Mouse (Mus musculus) left cerebral cortex, adult 2 months (tissue): ENCODE measurements around the gene Dvl1. TPM values are rescaled to one million over a fixed set of nuclear protein-coding genes. Genes with fewer than 3 reads are reported as not detected.

Experiments
- DNase-seq, 2 experiments: peaks; one replicate each; pipeline ENCODE4 v3.0.0; 2021 to 2022; ENCODE audit warnings: low spot score in 2 of 2, mixed read lengths in 1 of 2; ENCODE audit errors: extremely low spot score in 1 of 2
- H3K27ac ChIP-seq: fragments of 200-600 bp; 2 replicates; pipeline ENCODE4 v1.8.1; 2022
- H3K4me3 ChIP-seq: fragments of 200-600 bp; 2 replicates; pipeline ENCODE4 v1.8.1; 2022
- CTCF ChIP-seq: fragments of 200-600 bp; IDR thresholded peaks from 2 replicates; pipeline ENCODE4 v1.8.1; 2022; ENCODE audit warnings: antibody characterized with exemption, mild to moderate bottlenecking, moderate library complexity
- intact Hi-C: fragments of 180-260 bp; cut with DNase I; formaldehyde crosslinking; loops from one replicate; pipeline ENCODE4 v1.15.1; 2025
- total RNA-seq, 2 experiments: library from RNA; stranded (reverse); gene quantifications; 2 replicates each; pipeline ENCODE4 v1.2.3; 2021

Dvl1 gene
- total RNA-seq, 2 experiments from 2014 or later: 94.0 to 96.3 TPM

DNA sequence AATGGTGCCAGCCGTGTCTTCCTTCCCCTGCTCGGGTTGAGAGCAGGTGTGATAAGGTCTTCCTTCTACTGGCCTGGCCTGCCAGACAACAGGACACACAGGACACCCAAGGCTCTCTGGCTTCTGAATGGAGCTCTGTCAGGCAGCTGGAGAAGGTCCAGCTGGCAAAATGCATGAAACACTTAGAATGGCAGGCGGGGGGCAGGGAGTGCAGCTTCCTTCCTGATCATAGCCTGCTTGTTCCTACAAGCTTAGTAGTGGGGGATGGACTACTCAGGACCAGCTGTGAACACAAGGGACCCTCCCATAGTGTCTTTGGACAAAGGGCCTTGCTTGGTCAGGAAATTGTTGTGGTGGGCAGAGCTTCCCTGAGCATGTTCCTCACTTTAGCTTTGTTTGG lies 54.0 kb downstream of the Dvl1 start:
- H3K27ac ChIP-seq: no peak overlapping the region; the same call in 1 of the 2 replicates
- no peak for TF ChIP-seq CTCF
- intact Hi-C loops: no loop called here

DNA sequence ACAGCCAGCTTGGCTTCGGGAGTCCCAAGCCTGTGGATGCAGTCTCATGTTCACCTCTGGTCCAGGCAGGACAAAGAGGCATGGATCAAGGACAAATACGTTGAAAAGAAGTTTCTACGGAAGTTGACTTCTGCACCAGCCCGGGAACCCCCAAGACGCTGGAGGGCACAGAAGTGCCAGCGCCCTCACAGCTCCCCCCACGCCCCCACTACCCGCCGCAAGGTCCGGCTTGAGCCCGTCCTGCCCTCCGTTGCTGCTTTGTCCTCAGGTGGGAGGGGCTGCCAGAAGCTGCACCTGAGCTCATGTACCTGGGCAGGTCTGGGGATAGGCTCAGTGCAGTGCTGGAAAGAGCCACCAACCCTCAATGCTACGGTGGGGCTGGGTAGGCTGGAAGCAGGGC lies 56.0 kb downstream of the Dvl1 start:
- DNase-seq: peak in 1 of 2 experiments; percentile 8
- Histone ChIP-seq H3K4me3 (no peak overlapping the region), H3K27ac (no peak overlapping the region)
- intact Hi-C loops: no loop called here
- TF ChIP-seq CTCF: no peak

More for the DNA sequence above, 54.0 kb downstream of the Dvl1 start:
- peak in 1 of 2 experiments; percentile 42 for DNase-seq
- H3K4me3 ChIP-seq: no peak overlapping the region

DNA sequence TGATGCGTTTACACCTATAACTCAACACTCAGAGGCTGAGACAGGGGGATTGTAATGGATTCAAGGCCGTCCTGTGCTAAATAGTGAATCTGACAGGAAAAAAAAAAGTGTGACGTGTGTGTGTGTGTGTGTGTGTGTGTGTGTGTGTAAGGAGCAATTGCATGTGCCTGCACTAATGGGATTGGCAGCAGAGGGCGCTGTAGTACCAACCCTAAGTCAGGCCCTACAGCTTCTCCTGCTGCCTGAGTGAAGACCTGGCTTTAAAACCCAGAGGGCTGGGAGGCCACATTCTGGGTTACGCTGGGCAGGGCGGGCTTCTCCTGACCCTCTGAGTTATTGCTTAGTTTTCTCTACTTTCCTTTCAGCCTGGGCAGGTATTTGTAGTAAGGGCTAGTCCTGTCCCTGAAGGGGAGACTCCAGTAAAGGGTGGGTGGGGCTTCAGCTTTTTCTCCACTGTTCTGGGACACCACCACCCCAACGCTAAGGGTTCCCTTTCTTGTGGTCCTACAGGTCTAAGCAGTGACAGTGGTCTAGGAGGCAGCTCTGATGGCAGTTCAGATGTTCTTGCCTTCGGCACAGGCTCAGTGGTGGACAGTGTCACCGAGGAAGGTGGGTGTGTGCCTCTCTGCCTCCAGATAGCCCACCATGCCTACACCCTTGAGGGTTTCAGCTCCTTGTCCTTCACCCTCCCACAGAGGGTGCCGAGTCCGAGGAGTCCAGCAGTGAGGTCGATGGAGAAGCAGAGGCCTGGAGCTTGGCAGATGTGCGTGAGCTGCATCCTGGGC lies 57.3 kb downstream of the Dvl1 start:
- H3K4me3 ChIP-seq: no peak overlapping the region

DNA sequence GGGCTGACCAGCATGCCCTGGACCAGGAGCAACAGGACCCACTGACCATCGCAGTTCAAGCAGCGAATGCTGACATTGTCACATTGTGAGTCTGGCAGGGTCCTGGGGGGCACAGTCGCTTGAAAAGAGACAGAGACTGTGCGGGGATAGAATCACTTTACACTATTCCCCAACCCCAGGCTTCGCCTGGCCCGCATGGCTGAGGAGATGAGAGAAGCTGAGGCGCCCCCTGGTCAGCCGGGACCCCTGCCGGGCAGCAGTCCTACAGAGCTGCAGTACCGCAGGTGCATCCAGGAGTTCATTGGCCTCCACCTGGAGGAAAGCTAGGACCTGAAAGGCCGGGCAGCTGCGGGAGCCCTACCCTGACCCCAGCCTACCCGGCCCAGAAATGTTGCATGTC lies 58.4 kb downstream of the Dvl1 start:
- intact Hi-C loops: no loop called here
- Histone ChIP-seq H3K4me3 (no peak overlapping the region), H3K27ac (no peak overlapping the region)
- peak in 1 of 2 experiments; percentile 8 for DNase-seq
- TF ChIP-seq CTCF: no peak

More for the DNA sequence above, 57.3 kb downstream of the Dvl1 start:
- DNase-seq: peak; percentile 10
- peak; percentile 11 for TF ChIP-seq CTCF
- H3K27ac ChIP-seq: no peak overlapping the region
- intact Hi-C loops: no loop called here

DNA sequence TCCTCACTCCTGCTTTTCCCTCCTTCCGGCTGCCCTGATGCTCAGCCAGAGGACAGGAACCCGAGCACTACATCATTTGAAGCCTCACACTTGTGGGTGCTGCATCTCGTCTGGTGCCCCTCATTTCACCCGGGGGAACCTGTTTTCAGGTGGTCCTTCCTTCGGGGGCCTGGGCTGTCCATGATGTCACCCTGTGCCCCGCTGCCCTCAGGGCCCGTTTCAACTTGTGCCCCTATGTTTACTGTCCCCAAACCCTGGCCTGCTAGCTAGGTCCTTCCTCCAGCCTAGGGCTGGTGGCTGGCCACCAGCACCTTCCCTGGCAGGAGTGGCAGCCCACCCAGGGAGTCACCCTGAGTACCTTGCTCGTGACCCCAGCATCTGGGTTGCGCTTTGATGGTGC lies 58.9 kb downstream of the Dvl1 start:
- DNase-seq: peak in 1 of 2 experiments; percentile 9
- Histone ChIP-seq H3K4me3 (no peak overlapping the region), H3K27ac (no peak overlapping the region)
- no peak for TF ChIP-seq CTCF
- intact Hi-C loops: no loop called here

DNA sequence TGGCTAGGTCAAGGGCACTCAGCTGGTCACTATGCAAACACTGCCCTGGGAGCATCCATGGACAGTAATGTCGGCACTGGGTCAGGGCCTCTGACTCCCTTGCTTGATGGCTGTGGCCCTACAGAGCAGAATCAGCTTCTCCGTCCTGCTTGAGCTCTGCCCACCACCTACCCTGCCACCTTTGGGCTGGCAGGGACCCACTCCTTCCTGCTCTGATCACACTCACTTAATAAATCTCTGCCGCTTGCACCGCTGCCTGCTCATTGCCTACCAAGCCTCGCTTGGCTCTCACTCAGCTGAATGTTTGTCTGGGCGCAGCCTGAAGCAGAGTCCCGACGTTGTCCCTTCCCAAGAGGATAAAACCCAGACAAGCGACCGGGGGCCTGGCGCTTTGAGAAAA lies 59.8 kb downstream of the Dvl1 start:
- Histone ChIP-seq H3K27ac (no peak overlapping the region), H3K4me3 (no peak overlapping the region)
- intact Hi-C loops: no loop called here
- no peak for TF ChIP-seq CTCF
- DNase-seq: peak in 1 of 2 experiments; percentile 9

DNA sequence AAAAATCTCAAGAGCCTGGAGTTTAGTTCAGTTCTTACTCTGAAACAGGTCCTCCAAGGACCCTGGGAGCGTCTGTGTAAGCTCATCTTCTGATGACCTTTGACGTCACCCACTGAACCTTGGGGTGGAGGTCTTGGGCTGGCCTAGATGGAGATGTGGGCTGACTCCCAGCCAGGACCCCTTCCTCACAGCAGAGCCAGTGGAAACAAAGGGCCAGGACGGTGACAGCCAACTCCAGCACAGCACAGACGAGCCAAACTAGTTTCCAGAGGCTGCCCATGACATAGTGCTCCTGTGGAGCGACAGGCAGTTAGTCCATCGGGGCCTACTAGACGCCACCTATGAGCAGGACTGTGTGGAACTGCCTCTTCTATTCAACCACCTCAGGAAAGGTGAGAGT lies 61.1 kb downstream of the Dvl1 start:
- TF ChIP-seq CTCF: no peak
- intact Hi-C loops: no loop called here
- no peak for DNase-seq

DNA sequence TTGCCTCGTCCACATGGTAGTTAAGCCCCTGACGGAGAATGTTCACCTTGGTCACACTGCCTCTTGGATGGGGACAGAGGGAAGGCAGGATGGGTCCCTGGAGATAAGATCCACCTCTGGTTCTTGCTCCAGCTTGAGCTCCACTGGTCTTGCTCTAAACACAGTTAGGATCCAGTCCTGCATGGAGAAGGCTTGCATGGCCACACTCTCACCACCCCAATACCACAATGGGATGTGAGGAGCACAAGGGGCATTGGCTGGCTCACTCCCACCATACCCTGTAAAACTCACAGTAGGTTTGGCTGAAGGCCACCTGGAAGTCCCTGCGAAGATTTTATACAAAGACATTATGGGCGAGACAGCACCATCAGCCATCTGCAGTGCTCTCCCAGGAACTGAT lies 61.5 kb downstream of the Dvl1 start:
- peak in 1 of 2 experiments; percentile 9 for DNase-seq
- no peak for TF ChIP-seq CTCF
- no peak overlapping the region for H3K4me3 ChIP-seq
- no peak overlapping the region for H3K27ac ChIP-seq
- intact Hi-C loops: no loop called here

More for the DNA sequence above, 61.1 kb downstream of the Dvl1 start:
- no peak overlapping the region for H3K4me3 ChIP-seq
- H3K27ac ChIP-seq: no peak overlapping the region

Other genes starting within 250 kb of the Dvl1 start
- 10 to 100 TPM; 47.3 to 50.5 TPM for gene Slc35e2, start 246.0 kb upstream of the Dvl1 start, total RNA-seq
- gene Cdk11b, start 222.5 kb upstream of the Dvl1 start, total RNA-seq: 10 to 100 TPM; 46.8 to 56.0 TPM
- not detected for gene Gm10563, start 202.0 kb upstream of the Dvl1 start, total RNA-seq
- 1 to 10 TPM; 4.1 to 5.4 TPM for gene Mmp23, start 194.0 kb upstream of the Dvl1 start, total RNA-seq
- gene Mib2, start 178.2 kb upstream of the Dvl1 start, total RNA-seq: 100 to 1,000 TPM; 133 to 140 TPM
- gene Fndc10, start 153.1 kb upstream of the Dvl1 start, total RNA-seq: 10 to 100 TPM; 26.2 to 33.4 TPM
- gene Ssu72, start 142.6 kb upstream of the Dvl1 start, total RNA-seq: 10 to 100 TPM; 89.2 to 98.0 TPM
- gene Tmem240, start 112.6 kb upstream of the Dvl1 start, total RNA-seq: 10 to 100 TPM; 54.0 to 57.0 TPM
- 10 to 100 TPM; 53.0 to 58.8 TPM for gene Atad3a, start 86.3 kb upstream of the Dvl1 start, total RNA-seq
- gene Vwa1, start 72.7 kb upstream of the Dvl1 start, total RNA-seq: 10 to 100 TPM; 13.6 to 15.9 TPM
- gene Tmem88b, start 61.5 kb upstream of the Dvl1 start, total RNA-seq: 10 to 100 TPM; 16.4 to 16.8 TPM
- gene Ankrd65, start 57.0 kb upstream of the Dvl1 start, total RNA-seq: under 1 TPM in 1 of 2 experiments, not detected in 1; 0.29 TPM
- 10 to 100 TPM; 82.7 to 84.8 TPM for gene Mrpl20, start 44.5 kb upstream of the Dvl1 start, total RNA-seq
- 10 to 100 TPM; 74.8 to 83.4 TPM for gene Ccnl2, start 34.9 kb upstream of the Dvl1 start, total RNA-seq
- gene Aurkaip1, start 16.1 kb upstream of the Dvl1 start, total RNA-seq: 100 to 1,000 TPM in 1 of 2 experiments, 10 to 100 TPM in 1; 98.5 to 101 TPM
- gene Mxra8, start 7.7 kb upstream of the Dvl1 start, total RNA-seq: 1 to 10 TPM; 5.9 to 8.0 TPM
- gene Tas1r3, start 16.0 kb downstream of the Dvl1 start, total RNA-seq: under 1 TPM; 0.23 to 0.30 TPM
- gene Cptp, start 22.0 kb downstream of the Dvl1 start, total RNA-seq: 10 to 100 TPM; 21.7 to 28.9 TPM
- gene Ints11, start 22.1 kb downstream of the Dvl1 start, total RNA-seq: 10 to 100 TPM; 37.3 to 41.1 TPM
- 10 to 100 TPM; 55.0 to 61.2 TPM for gene Pusl1, start 44.4 kb downstream of the Dvl1 start, total RNA-seq
- gene Acap3, start 44.4 kb downstream of the Dvl1 start, total RNA-seq: 100 to 1,000 TPM; 139 to 152 TPM
- gene Ube2j2, start 96.4 kb downstream of the Dvl1 start, total RNA-seq: 10 to 100 TPM; 70.3 to 80.5 TPM
- gene C1qtnf12, start 114.9 kb downstream of the Dvl1 start, total RNA-seq: 10 to 100 TPM; 18.9 to 19.7 TPM
- gene B3galt6, start 145.2 kb downstream of the Dvl1 start, total RNA-seq: 10 to 100 TPM in 1 of 2 experiments, 1 to 10 TPM in 1; 9.1 to 10.8 TPM
- gene Sdf4, start 145.5 kb downstream of the Dvl1 start, total RNA-seq: 100 to 1,000 TPM; 187 to 193 TPM
- 1 to 10 TPM; 1.7 to 2.4 TPM for gene Tnfrsf4, start 166.4 kb downstream of the Dvl1 start, total RNA-seq
- not detected for gene Tnfrsf18, start 178.8 kb downstream of the Dvl1 start, total RNA-seq
- gene Ttll10, start 212.0 kb downstream of the Dvl1 start, total RNA-seq: under 1 TPM in 1 of 2 experiments, not detected in 1; 0.79 TPM